Mouse (Mus musculus): ENCODE measurements around the gene Zfp458. TPM values are rescaled to one million over a fixed set of nuclear protein-coding genes. Genes with fewer than 3 reads are reported as not detected.
"Not testable (repeated sequence)": the region's sequence is repeated elsewhere in the genome, so short reads cannot be mapped to it uniquely, and the experiment has no call there.

Zfp458 gene
- polyA plus RNA-seq (2016; fragmentation: Nextera tagmentation; extraction: Ambion mirVana), result 1.9 and 2.4 TPM in 2 replicates

- H3K9me3 ChIP-seq, result no peaks in the 10 kb centered on the region
- H3K4me3 ChIP-seq, result no peak within 1 kb of the TSS
- ATAC-seq (ENCODE audit: insufficient number of reproducible peaks, insufficient read depth, low FRiP score, low TSS enrichment), result 0 out of 2 replicates have a peak, but pooled peaks have one; percentile 28
- no peak within 1 kb of the TSS for H3K27ac ChIP-seq
- H3K9ac ChIP-seq, result no peak within 1 kb of the TSS
- no peaks in the 10 kb centered on the region for H3K4me1 ChIP-seq
- H3K4me2 ChIP-seq (replicated peaks), result 0 out of 2 replicates have a peak within 1 kb of the TSS, but pooled peaks have one; percentile 5
- 42% methylated on average over 7 of the region's 7 CpGs for WGBS
- H3K36me3 ChIP-seq, result no peaks in the 10 kb centered on the region
- no peaks in the 10 kb centered on the region for H3K27me3 ChIP-seq
These were observed at the start of gene Zfp458 for GRCm38 (mm10) chr13:67278314-67278713. Gene Zfp458, minus strand, starts transcription at chr13:67278466.

- H3K9ac ChIP-seq, result no peak overlapping the region; the same call in 1 of the 2 replicates
- no peaks in the 10 kb centered on the region for H3K4me1 ChIP-seq
- ATAC-seq (ENCODE audit: insufficient number of reproducible peaks, insufficient read depth, low FRiP score, low TSS enrichment), result peak; percentile 52; the same call in 1 of the 2 replicates
- H3K36me3 ChIP-seq, result no peaks in the 10 kb centered on the region
- H3K9me3 ChIP-seq, result no peaks in the 10 kb centered on the region
- H3K4me3 ChIP-seq, result peak overlapping the region; percentile 72
- peak overlapping the region; percentile 91 for H3K4me2 ChIP-seq (replicated peaks)
- 33% methylated on average over 5 of the region's 5 CpGs for WGBS
- H3K27ac ChIP-seq, result no peak overlapping the region
- no peaks in the 10 kb centered on the region for H3K27me3 ChIP-seq
These were observed 28.5 kb upstream of the Zfp458 start for GRCm38 (mm10) chr13:67306718-67307117.

DNA sequence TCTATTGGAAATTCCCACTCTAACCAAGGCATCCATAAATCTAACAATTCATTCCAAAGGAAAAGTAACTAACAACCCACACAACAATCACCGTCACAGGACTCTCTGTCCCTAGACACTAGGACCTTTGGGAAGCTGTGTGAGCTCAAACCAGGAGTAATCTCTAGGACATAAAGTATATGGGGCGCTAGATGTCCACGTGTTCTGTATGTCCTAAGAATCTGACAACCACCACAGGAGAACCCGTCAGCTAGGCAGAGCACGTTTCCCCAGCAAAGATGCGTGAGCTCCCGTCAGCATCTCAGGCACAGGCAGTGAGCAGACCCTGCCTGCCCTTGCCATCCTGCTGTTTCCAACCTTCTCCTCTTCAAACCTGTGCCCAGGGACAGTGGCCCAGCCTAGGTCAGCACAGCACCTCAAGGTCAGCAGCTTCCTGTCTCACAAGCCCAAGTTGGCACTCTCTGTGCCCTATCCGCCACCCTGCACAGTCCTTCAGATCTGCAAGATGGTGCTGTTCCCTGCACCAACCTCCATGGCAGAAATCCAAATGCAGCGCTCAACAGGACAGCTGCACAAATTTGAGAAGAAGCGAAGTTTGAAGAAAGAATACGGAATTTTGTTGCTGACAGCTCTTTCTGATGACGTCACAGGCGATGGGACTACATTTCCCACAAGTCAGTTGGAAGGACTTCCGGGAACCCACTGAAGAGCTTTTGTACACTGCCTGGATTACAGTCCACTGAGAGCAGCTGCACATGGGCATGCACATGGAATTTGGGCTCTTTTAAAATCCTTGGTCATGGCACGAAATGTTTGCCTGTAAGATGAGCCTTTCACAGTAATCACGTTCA is 27.8 kb upstream of the Zfp458 start, which contains the start of gene Zfp457:
Gene Zfp457, minus strand, starts transcription at position 664 of the 851 bp plus-strand sequence.
- WGBS, result 12% methylated on average over 16 of the region's 16 CpGs
- Histone ChIP-seq H3K4me2 (replicated peaks) (peak within 1 kb of the TSS; percentile 91), H3K9ac (peak within 1 kb of the TSS; percentile 84), H3K9me3 (no peaks in the 10 kb centered on the region), H3K4me3 (peak within 1 kb of the TSS; percentile 72), H3K4me1 (no peaks in the 10 kb centered on the region), H3K36me3 (no peaks in the 10 kb centered on the region), H3K27me3 (no peaks in the 10 kb centered on the region), H3K27ac (no peak within 1 kb of the TSS)
- ATAC-seq (ENCODE audit: insufficient number of reproducible peaks, insufficient read depth, low FRiP score, low TSS enrichment), result peak; percentile 98

GRCm38 (mm10) chr13:67269383-67270065 is 8.7 kb downstream of the Zfp458 start:
- ATAC-seq (ENCODE audit: insufficient number of reproducible peaks, insufficient read depth, low FRiP score, low TSS enrichment), result 0 out of 2 replicates have a peak, but pooled peaks have one; percentile 47
- WGBS, result 38% methylated on average over 9 of the region's 9 CpGs
- H3K9me3 ChIP-seq, H3K9ac ChIP-seq, H3K36me3 ChIP-seq, H3K4me1 ChIP-seq, H3K27me3 ChIP-seq, H3K27ac ChIP-seq: not testable (repeated sequence)
- Histone ChIP-seq H3K4me3 (peak overlapping the region; percentile 70), H3K4me2 (replicated peaks) (peak overlapping the region; percentile 68)

DNA sequence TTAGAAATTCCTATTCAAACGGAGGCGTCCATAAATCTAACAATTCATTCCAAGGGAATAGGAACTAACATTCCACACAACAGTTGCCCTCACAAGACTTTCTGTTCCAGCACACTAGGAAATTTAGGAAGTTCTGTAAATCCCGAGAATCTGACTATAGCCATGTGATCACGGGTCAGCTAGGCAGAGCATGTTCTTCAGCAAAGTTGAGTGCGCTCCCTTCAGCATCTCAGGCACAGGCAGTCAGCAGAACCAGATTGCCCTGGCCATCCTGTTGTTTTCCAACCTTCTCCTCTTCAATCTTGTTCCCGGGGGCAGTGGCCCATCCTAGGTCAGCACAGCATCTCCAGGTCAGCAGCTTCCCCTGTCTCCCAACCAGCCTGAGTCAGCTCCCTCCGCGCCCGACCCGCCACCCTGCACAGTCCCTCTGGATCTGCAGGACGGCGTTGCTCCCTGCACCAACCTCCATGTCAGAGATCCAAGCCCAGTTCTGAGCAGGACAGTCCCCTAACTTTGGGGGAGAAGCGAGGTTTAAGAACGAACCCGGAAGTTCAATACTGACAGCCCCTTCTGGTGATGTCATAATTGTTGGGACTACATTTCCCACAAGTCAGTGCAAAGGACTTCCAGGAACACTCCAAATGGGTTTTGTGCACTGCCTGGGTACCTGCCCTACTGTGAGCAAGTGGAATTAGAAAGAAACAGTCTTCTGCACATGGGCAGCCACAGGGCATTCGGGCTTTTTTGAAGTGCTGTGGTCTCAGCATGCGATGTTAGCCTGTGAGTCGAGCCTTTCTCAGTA is 9.5 kb downstream of the Zfp458 start:
- peak overlapping the region; percentile 72 for H3K9ac ChIP-seq
- H3K27me3 ChIP-seq, result no peaks in the 10 kb centered on the region
- H3K27ac ChIP-seq, result no peak overlapping the region
- peak; percentile 90 for ATAC-seq (ENCODE audit: insufficient number of reproducible peaks, insufficient read depth, low FRiP score, low TSS enrichment)
- peak overlapping the region; percentile 70 for H3K4me3 ChIP-seq
- H3K9me3 ChIP-seq, result 0 out of 2 replicates have a peak, but pooled peaks cover 7% of the 10 kb centered on the region
- 0 out of 2 replicates have a peak, but pooled peaks cover 3% of the 10 kb centered on the region for H3K36me3 ChIP-seq
- no peaks in the 10 kb centered on the region for H3K4me1 ChIP-seq
- peak overlapping the region; percentile 68 for H3K4me2 ChIP-seq (replicated peaks)
- 7% methylated on average over 18 of the region's 18 CpGs for WGBS

DNA sequence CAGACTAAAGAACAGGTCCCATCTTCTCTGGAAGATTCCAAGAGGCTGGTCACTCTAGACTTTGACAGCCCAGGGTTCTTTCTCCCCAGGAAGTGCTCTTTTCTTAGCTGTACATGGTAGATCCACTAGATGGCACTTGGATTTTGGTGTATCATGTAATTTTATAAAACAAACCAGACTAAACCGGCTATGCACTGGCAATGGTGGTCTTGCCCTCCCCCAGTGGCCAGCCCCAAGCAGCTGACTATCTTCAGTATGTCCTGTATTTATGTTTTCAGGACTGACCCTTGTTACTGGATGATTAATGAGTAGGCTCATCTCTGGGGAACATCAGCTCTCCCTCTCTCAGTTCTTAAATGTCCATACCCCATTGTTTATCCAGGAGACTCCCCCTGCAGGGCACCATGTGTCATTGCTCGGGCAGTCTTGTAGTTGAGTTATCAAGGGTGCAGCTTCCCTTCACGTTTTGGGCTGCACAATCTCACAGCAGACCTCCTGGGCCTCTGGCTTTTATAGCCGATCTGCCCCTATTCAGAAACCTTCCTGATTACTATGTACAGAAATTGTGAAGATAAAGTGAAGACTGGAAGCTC is 64.2 kb downstream of the Zfp458 start:
- Histone ChIP-seq H3K4me1 (no peaks in the 10 kb centered on the region), H3K4me3 (no peak overlapping the region), H3K36me3 (no peaks in the 10 kb centered on the region), H3K27me3 (no peaks in the 10 kb centered on the region), H3K9ac (no peak overlapping the region), H3K27ac (no peak overlapping the region), H3K4me2 (replicated peaks) (no peak overlapping the region), H3K9me3 (no peaks in the 10 kb centered on the region)
- no peak for ATAC-seq (ENCODE audit: insufficient number of reproducible peaks, insufficient read depth, low FRiP score, low TSS enrichment)
- WGBS, result 61% methylated on average over 4 of the region's 4 CpGs

Other genes starting within 250 kb of the Zfp458 start
- 4.3 and 4.6 TPM in 2 replicates for gene Zfp712, start 217.3 kb downstream of the Zfp458 start, polyA plus RNA-seq (2016; fragmentation: Nextera tagmentation; extraction: Ambion mirVana)
- 8.0 and 8.1 TPM in 2 replicates for gene Zfp708, start 180.5 kb downstream of the Zfp458 start, polyA plus RNA-seq (2016; fragmentation: Nextera tagmentation; extraction: Ambion mirVana)
- 2.3 and 3.4 TPM in 2 replicates for gene Gm28557, start 169.9 kb downstream of the Zfp458 start, polyA plus RNA-seq (2016; fragmentation: Nextera tagmentation; extraction: Ambion mirVana)
- 0.24 and 0.32 TPM in 2 replicates for gene Rslcan18, start 162.2 kb downstream of the Zfp458 start, polyA plus RNA-seq (2016; fragmentation: Nextera tagmentation; extraction: Ambion mirVana)
- 1.9 and 2.8 TPM in 2 replicates for gene Zfp759, start 156.8 kb downstream of the Zfp458 start, polyA plus RNA-seq (2016; fragmentation: Nextera tagmentation; extraction: Ambion mirVana)
- 6.8 and 7.8 TPM in 2 replicates for gene Rsl1, start 105.3 kb downstream of the Zfp458 start, polyA plus RNA-seq (2016; fragmentation: Nextera tagmentation; extraction: Ambion mirVana)
- gene Zfp455, start 84.0 kb downstream of the Zfp458 start, polyA plus RNA-seq (2016; fragmentation: Nextera tagmentation; extraction: Ambion mirVana), result 1.9 and 3.0 TPM in 2 replicates
- 0.55 and 0.87 TPM in 2 replicates for gene Zfp457, start 28.0 kb upstream of the Zfp458 start, polyA plus RNA-seq (2016; fragmentation: Nextera tagmentation; extraction: Ambion mirVana)
- gene Zfp595, start 54.1 kb upstream of the Zfp458 start, polyA plus RNA-seq (2016; fragmentation: Nextera tagmentation; extraction: Ambion mirVana), result 2.5 and 2.9 TPM in 2 replicates
- not detected in 2 replicates for gene Gm28044, start 82.1 kb upstream of the Zfp458 start, polyA plus RNA-seq (2016; fragmentation: Nextera tagmentation; extraction: Ambion mirVana)
- 0.94 and 0.96 TPM in 2 replicates for gene Zfp953, start 82.1 kb upstream of the Zfp458 start, polyA plus RNA-seq (2016; fragmentation: Nextera tagmentation; extraction: Ambion mirVana)
- 0.37 and 0.67 TPM in 2 replicates for gene Gm28041, start 97.3 kb upstream of the Zfp458 start, polyA plus RNA-seq (2016; fragmentation: Nextera tagmentation; extraction: Ambion mirVana)
- 1.5 TPM in 2 replicates for gene Zfp456, start 97.3 kb upstream of the Zfp458 start, polyA plus RNA-seq (2016; fragmentation: Nextera tagmentation; extraction: Ambion mirVana)
- 4.9 and 6.6 TPM in 2 replicates for gene Zfp429, start 121.4 kb upstream of the Zfp458 start, polyA plus RNA-seq (2016; fragmentation: Nextera tagmentation; extraction: Ambion mirVana)
- 1.0 and 1.1 TPM in 2 replicates for gene Zfp459, start 143.0 kb upstream of the Zfp458 start, polyA plus RNA-seq (2016; fragmentation: Nextera tagmentation; extraction: Ambion mirVana)
- gene Zfp874a, start 173.2 kb upstream of the Zfp458 start, polyA plus RNA-seq (2016; fragmentation: Nextera tagmentation; extraction: Ambion mirVana), result 9.5 and 10.4 TPM in 2 replicates
- gene Zfp874b, start 205.8 kb upstream of the Zfp458 start, polyA plus RNA-seq (2016; fragmentation: Nextera tagmentation; extraction: Ambion mirVana), result 2.9 and 3.8 TPM in 2 replicates
- 22.5 and 24.0 TPM in 2 replicates for gene Zfp58, start 222.1 kb upstream of the Zfp458 start, polyA plus RNA-seq (2016; fragmentation: Nextera tagmentation; extraction: Ambion mirVana)
- not detected in 2 replicates for gene Gm26965, start 247.7 kb upstream of the Zfp458 start, polyA plus RNA-seq (2016; fragmentation: Nextera tagmentation; extraction: Ambion mirVana)
- 25.0 and 25.2 TPM in 2 replicates for gene Zfp87, start 247.7 kb upstream of the Zfp458 start, polyA plus RNA-seq (2016; fragmentation: Nextera tagmentation; extraction: Ambion mirVana)